Mouse (Mus musculus): ENCODE data around the gene Cpox. TPM values are rescaled to one million over a fixed set of nuclear protein-coding genes. Genes with fewer than 3 reads are reported as not detected.
"Not testable (repeated sequence)": the region's sequence is repeated elsewhere in the genome, so short reads cannot be mapped to it uniquely, and the experiment has no call there.

Gene Cpox
- polyA plus RNA-seq, 1 experiment from 2014 or later: 26.9 TPM

DNA sequence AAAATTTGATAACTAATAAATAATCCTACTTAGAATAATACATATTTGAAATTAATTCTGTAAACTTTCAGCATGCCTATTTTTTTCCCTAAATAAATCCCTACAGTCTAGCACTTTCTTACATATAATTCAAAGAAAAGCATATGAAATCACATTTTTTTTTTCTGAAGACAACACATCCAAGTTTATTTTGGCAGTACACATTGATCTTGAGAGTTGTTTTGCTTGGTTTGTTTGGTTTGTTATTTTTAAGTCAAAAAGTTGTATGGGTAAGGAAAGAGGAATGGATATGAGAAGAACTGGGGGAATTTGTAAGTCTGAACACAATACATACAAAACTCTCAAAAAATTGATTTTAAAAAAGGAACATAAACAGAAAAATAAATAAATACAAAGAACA, 14.3 kb upstream of the Cpox start:
- H3K9me3 ChIP-seq: no peaks in the 10 kb centered on the region
- no peaks in the 10 kb centered on the region for H3K36me3 ChIP-seq (replicated peaks)
- H3K27ac ChIP-seq (replicated peaks): no peak overlapping the region
- H3K4me3 ChIP-seq: no peak overlapping the region
- no peak for DNase-seq (ENCODE audit: low spot score)
- no peaks in the 10 kb centered on the region for H3K27me3 ChIP-seq (replicated peaks; ENCODE audit: low read depth, poor library complexity, severe bottlenecking)
- no peaks in the 10 kb centered on the region for H3K4me1 ChIP-seq

- WGBS: 88% methylated on average over 4 of the region's 4 CpGs
- DNase-seq (ENCODE audit: low spot score): no peak
Measured at GRCm38 (mm10) chr16:58656526-58656925, 13.6 kb upstream of the Cpox start.

GRCm38 (mm10) chr16:58658668-58659067, 11.4 kb upstream of the Cpox start:
- no peaks in the 10 kb centered on the region for H3K9me3 ChIP-seq
- WGBS: 90% methylated on average over 6 of the region's 6 CpGs
- no peaks in the 10 kb centered on the region for H3K36me3 ChIP-seq (replicated peaks)
- H3K4me3 ChIP-seq: no peak overlapping the region
- DNase-seq (ENCODE audit: low spot score): no peak
- H3K4me1 ChIP-seq: no peaks in the 10 kb centered on the region
- no peaks in the 10 kb centered on the region for H3K27me3 ChIP-seq (replicated peaks; ENCODE audit: low read depth, poor library complexity, severe bottlenecking)
- no peak overlapping the region for H3K27ac ChIP-seq (replicated peaks)

More at GRCm38 (mm10) chr16:58656526-58656925, 13.6 kb upstream of the Cpox start:
- no peak overlapping the region for H3K4me3 ChIP-seq
- H3K4me1 ChIP-seq: no peaks in the 10 kb centered on the region
- H3K27ac ChIP-seq (replicated peaks): no peak overlapping the region
- H3K9me3 ChIP-seq: no peaks in the 10 kb centered on the region
- no peaks in the 10 kb centered on the region for H3K27me3 ChIP-seq (replicated peaks; ENCODE audit: low read depth, poor library complexity, severe bottlenecking)
- H3K36me3 ChIP-seq (replicated peaks): no peaks in the 10 kb centered on the region

- 77% methylated on average over 5 of the region's 5 CpGs for WGBS
- Histone ChIP-seq H3K9me3 (no peaks in the 10 kb centered on the region), H3K27ac (replicated peaks) (no peak overlapping the region), H3K4me1 (no peaks in the 10 kb centered on the region), H3K27me3 (replicated peaks; ENCODE audit: low read depth, poor library complexity, severe bottlenecking) (no peaks in the 10 kb centered on the region), H3K36me3 (replicated peaks) (no peaks in the 10 kb centered on the region), H3K4me3 (no peak overlapping the region)
- DNase-seq (ENCODE audit: low spot score): no peak
Measured at GRCm38 (mm10) chr16:58661826-58662225, 8.3 kb upstream of the Cpox start.

DNA sequence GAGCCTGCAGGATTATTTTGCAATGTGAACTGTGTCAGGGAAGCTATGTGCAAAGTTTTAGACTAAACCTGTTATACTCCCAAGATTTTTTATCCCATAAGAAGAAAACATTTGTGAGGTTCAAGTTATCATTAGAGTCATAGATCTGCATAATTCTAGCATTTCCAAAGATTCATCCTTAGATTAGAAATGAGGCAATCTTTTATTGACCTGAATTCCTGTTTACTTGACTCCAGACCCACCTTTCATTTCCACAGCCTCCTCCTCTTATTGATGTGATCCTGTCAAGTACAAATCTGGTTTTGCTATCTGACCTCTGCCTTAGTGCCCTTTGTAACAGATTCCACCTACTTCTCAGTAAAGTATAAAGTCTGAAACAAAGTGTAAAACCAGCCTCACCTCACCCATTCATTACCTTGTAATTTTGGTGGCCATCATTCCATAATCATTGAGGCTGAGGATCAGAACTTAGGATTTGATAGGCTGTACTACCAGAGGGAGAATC, 7.8 kb upstream of the Cpox start:
- Histone ChIP-seq H3K27me3 (replicated peaks; ENCODE audit: low read depth, poor library complexity, severe bottlenecking) (no peaks in the 10 kb centered on the region), H3K9me3 (no peaks in the 10 kb centered on the region), H3K36me3 (replicated peaks) (no peaks in the 10 kb centered on the region), H3K4me1 (no peaks in the 10 kb centered on the region), H3K27ac (replicated peaks) (no peak overlapping the region), H3K4me3 (no peak overlapping the region)
- no peak for DNase-seq (ENCODE audit: low spot score)

- Histone ChIP-seq H3K9me3 (no peaks in the 10 kb centered on the region), H3K27ac (replicated peaks) (no peak overlapping the region), H3K4me3 (no peak overlapping the region), H3K4me1 (no peaks in the 10 kb centered on the region), H3K36me3 (replicated peaks) (no peaks in the 10 kb centered on the region), H3K27me3 (replicated peaks; ENCODE audit: low read depth, poor library complexity, severe bottlenecking) (no peaks in the 10 kb centered on the region)
- 83% methylated on average over 5 of the region's 5 CpGs for WGBS
- DNase-seq (ENCODE audit: low spot score): no peak
Measured at GRCm38 (mm10) chr16:58663021-58663420, 7.1 kb upstream of the Cpox start.

DNA sequence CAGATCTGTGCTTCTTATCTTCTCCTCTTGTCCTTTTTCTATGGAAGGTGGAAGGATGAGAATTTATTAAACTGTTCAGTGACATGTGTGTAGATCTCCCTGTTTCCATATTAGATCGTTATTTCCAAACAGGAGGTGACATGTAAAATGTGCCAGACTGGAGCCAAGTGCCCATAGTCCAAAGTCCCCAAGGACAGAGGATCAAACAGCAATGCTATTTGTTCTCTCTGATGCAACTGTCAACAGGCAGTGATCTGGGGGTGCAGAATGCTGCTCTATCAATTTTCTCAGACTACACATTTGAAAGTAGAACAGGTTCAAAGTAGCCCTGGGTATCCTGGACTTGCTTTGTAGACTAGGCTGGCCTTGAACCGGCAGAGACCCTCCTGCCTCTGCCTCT, 6.3 kb upstream of the Cpox start:
- no peak for DNase-seq (ENCODE audit: low spot score)
- H3K4me3 ChIP-seq: no peak overlapping the region
- WGBS: 87% methylated on average over 2 of the region's 2 CpGs

DNA sequence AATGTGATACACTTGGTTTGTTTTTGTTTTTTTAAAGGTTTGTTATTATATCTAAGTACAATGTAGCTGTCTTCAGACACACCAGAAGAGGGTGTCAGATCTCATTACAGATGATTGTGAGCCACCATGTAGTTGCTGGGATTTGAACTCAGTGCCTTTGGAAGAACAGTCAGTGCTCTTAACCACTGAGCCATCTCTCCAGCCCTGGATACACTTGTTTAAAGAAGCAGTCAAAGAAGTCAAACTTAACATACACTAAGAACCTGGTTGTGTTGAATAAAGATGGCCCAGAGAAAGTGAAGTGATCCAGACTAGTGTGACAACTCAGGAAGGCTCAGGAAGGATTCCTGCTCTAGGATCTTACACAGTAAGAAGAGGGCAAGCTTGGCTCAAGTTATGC, 5.0 kb upstream of the Cpox start:
- not testable (repeated sequence) for H3K27ac ChIP-seq (replicated peaks); H3K4me3 ChIP-seq; H3K36me3 ChIP-seq (replicated peaks); DNase-seq (ENCODE audit: low spot score); H3K9me3 ChIP-seq; H3K4me1 ChIP-seq; H3K27me3 ChIP-seq (replicated peaks; ENCODE audit: low read depth, poor library complexity, severe bottlenecking)

More for the DNA sequence above, 6.3 kb upstream of the Cpox start:
- Histone ChIP-seq H3K36me3 (replicated peaks) (no peaks in the 10 kb centered on the region), H3K27ac (replicated peaks) (no peak overlapping the region), H3K4me1 (no peaks in the 10 kb centered on the region), H3K9me3 (no peaks in the 10 kb centered on the region), H3K27me3 (replicated peaks; ENCODE audit: low read depth, poor library complexity, severe bottlenecking) (no peaks in the 10 kb centered on the region)

- peaks cover 16% of the 10 kb centered on the region for H3K4me1 ChIP-seq
- H3K9me3 ChIP-seq; H3K27me3 ChIP-seq (replicated peaks; ENCODE audit: low read depth, poor library complexity, severe bottlenecking); H3K36me3 ChIP-seq (replicated peaks); H3K4me3 ChIP-seq; DNase-seq (ENCODE audit: low spot score); H3K27ac ChIP-seq (replicated peaks): not testable (repeated sequence)
- 87% methylated on average over 3 of the region's 3 CpGs for WGBS
Measured at GRCm38 (mm10) chr16:58666681-58667080, 3.4 kb upstream of the Cpox start.

GRCm38 (mm10) chr16:58668586-58668985, 1.5 kb upstream of the Cpox start:
- H3K36me3 ChIP-seq (replicated peaks): peaks cover 7% of the 10 kb centered on the region
- 86% methylated on average over 3 of the region's 3 CpGs for WGBS
- no peak overlapping the region for H3K4me3 ChIP-seq
- peaks cover 16% of the 10 kb centered on the region for H3K4me1 ChIP-seq
- H3K9me3 ChIP-seq: no peaks in the 10 kb centered on the region
- no peak for DNase-seq (ENCODE audit: low spot score)
- no peak overlapping the region for H3K27ac ChIP-seq (replicated peaks)
- H3K27me3 ChIP-seq (replicated peaks; ENCODE audit: low read depth, poor library complexity, severe bottlenecking): no peaks in the 10 kb centered on the region

- 64% methylated on average over 5 of the region's 5 CpGs for WGBS
- H3K4me3 ChIP-seq: 0 out of 2 replicates have a peak overlapping the region, but pooled peaks have one; percentile 94
- no peaks in the 10 kb centered on the region for H3K9me3 ChIP-seq
- H3K4me1 ChIP-seq: peaks cover 16% of the 10 kb centered on the region
- H3K27me3 ChIP-seq (replicated peaks; ENCODE audit: low read depth, poor library complexity, severe bottlenecking): no peaks in the 10 kb centered on the region
- DNase-seq (ENCODE audit: low spot score): no peak
- H3K27ac ChIP-seq (replicated peaks): 0 out of 2 replicates have a peak overlapping the region, but pooled peaks have one; percentile 35
- peaks cover 14% of the 10 kb centered on the region for H3K36me3 ChIP-seq (replicated peaks)
Measured at GRCm38 (mm10) chr16:58669264-58669663, 828 bp upstream of the Cpox start.

DNA sequence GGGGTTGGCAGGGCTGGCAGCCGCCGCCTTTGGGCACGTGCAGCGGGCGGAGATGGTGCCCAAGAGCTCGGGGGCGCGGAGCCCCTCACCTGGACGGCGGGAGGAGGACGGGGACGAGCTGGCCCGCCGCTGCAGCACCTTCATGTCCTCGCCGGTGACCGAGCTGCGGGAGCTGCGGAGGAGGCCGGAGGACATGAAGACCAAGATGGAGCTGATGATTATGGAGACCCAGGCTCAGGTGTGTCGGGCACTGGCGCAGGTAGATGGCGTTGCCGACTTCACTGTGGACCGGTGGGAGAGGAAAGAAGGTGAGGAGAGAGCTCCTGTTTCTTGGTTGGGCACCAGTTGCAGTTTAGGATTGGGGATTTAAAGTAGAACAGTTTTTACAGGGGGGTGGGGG, 551 bp downstream of the Cpox start:
- peak overlapping the region; percentile 92 for H3K27ac ChIP-seq (replicated peaks)
- peaks cover 16% of the 10 kb centered on the region for H3K4me1 ChIP-seq
- no peak for DNase-seq (ENCODE audit: low spot score)
- WGBS: under 1% methylated on average over 25 of the region's 25 CpGs
- peaks cover 26% of the 10 kb centered on the region for H3K36me3 ChIP-seq (replicated peaks)
- H3K27me3 ChIP-seq (replicated peaks; ENCODE audit: low read depth, poor library complexity, severe bottlenecking): no peaks in the 10 kb centered on the region
- no peaks in the 10 kb centered on the region for H3K9me3 ChIP-seq
- peak overlapping the region; percentile 94 for H3K4me3 ChIP-seq

- no peaks in the 10 kb centered on the region for H3K9me3 ChIP-seq
- no peak for DNase-seq (ENCODE audit: low spot score)
- peaks cover 16% of the 10 kb centered on the region for H3K4me1 ChIP-seq
- H3K27ac ChIP-seq (replicated peaks): no peak overlapping the region
- 76% methylated on average over 8 of the region's 8 CpGs for WGBS
- peak overlapping the region; percentile 94 for H3K4me3 ChIP-seq
- no peaks in the 10 kb centered on the region for H3K27me3 ChIP-seq (replicated peaks; ENCODE audit: low read depth, poor library complexity, severe bottlenecking)
- peaks cover 33% of the 10 kb centered on the region for H3K36me3 ChIP-seq (replicated peaks)
Measured at GRCm38 (mm10) chr16:58671212-58671985, 1.3 kb downstream of the Cpox start.

All from embryonic facial prominence, embryonic 10.5 days (tissue).